In the genomic region with DNA sequence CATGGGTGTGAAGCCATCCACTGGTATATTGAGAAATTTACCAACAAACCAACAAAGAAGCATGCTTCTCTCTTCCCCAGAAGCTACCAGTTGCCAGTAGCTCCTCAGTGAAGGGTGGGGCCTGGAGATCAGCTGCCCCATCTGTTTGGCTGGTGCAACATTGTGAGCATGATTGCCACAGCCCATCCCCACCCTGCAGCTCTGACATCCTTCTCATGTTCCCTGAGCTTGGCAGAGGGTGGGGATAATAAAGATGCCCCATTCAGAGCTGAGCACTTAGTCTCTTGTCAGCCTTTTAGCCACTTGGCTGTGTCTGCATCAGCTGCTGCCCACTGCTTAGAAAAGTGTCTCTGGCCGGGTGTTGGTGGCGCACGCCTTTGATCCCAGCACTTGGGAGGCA, we compare ENCODE assay signal across 15 mouse cellular contexts. TPM values are rescaled to one million over a fixed set of nuclear protein-coding genes. Genes with fewer than 3 reads are reported as not detected.
DNase-seq lines count a peak whose midpoint lies in the region; ATAC-seq and TF ChIP-seq lines count a peak whose summit lies in the region.
"Had no signal": no experiment of that assay in that cellular context is flagged by ENCODE, and none has a peak within 500 bp of the region (broad histone marks: within the 10 kb centered on the region; RNA-seq: fewer than 3 reads in every experiment).

No protein-coding gene starts in this region.

- 64% methylated on average over 3 of the region's 3 CpGs for WGBS in liver, embryonic 16.5 days (ENCODE audit: insufficient replicate concordance)
- WGBS in intestine, embryonic 15.5 days = 90% methylated on average over 3 of the region's 3 CpGs
- 81% methylated on average over 3 of the region's 3 CpGs for WGBS in kidney, embryonic 16.5 days

- H3K27me3 ChIP-seq in liver, embryonic 16.5 days (ENCODE audit: control insufficient read depth, insufficient read depth, low read depth, low read length) = no peaks in the 10 kb centered on the region
- no peaks in the 10 kb centered on the region for H3K27me3 ChIP-seq in intestine, embryonic 15.5 days (replicated peaks)
- no peaks in the 10 kb centered on the region for H3K27me3 ChIP-seq in kidney, embryonic 16.5 days (ENCODE audit: insufficient read depth, low read length)
- H3K27me3 ChIP-seq: embryonic facial prominence, embryonic 13.5 days; stomach, embryonic 15.5 days had no signal

- H3K36me3 ChIP-seq in liver, embryonic 16.5 days (ENCODE audit: control insufficient read depth, insufficient read depth) = no peaks in the 10 kb centered on the region
- no peaks in the 10 kb centered on the region for H3K36me3 ChIP-seq in intestine, embryonic 15.5 days
- H3K36me3 ChIP-seq in kidney, embryonic 16.5 days (ENCODE audit: insufficient read depth, low read length) = no peaks in the 10 kb centered on the region

- peak overlapping the region; percentile 67 for H3K27ac ChIP-seq in gastrocnemius, adult 2 months
- H3K27ac ChIP-seq in liver, embryonic 16.5 days (ENCODE audit: low read length) = no peak overlapping the region
- H3K27ac ChIP-seq in intestine, embryonic 15.5 days = no peak overlapping the region
- H3K27ac ChIP-seq in kidney, embryonic 16.5 days (ENCODE audit: low read length) = no peak overlapping the region
- H3K27ac ChIP-seq: embryonic facial prominence, embryonic 13.5 days; hindbrain, embryonic 10.5 days; kidney, postnatal 0 days; stomach, embryonic 15.5 days had no signal

- peak; percentile 4 to 14 for DNase-seq in spleen, postnatal 36 days (ENCODE audit: low spot score in 2 of 2)
- DNase-seq in spleen, adult 18-20 months = no peak
- DNase-seq in gastrocnemius, adult 2 months = peak; percentile 83
- no peak for DNase-seq in yolk sac, embryonic 10.5 days (ENCODE audit: low spot score)
- DNase-seq: adrenal gland, adult 2 months; cerebellum, adult 18-20 months; lung, embryonic 14.5 days had no signal

- peak; percentile 61 for ATAC-seq in liver, embryonic 16.5 days (ENCODE audit: low read depth)
- no peak for ATAC-seq in intestine, embryonic 15.5 days
- no peak; the same call in 1 of the 2 replicates for ATAC-seq in kidney, embryonic 16.5 days (ENCODE audit: low FRiP score, low TSS enrichment)

- no peak overlapping the region for H3K4me2 ChIP-seq in liver, embryonic 16.5 days (ENCODE audit: low read depth, low read length)
- no peak overlapping the region for H3K4me2 ChIP-seq in intestine, embryonic 15.5 days (replicated peaks)
- H3K4me2 ChIP-seq in kidney, embryonic 16.5 days (replicated peaks; ENCODE audit: low read depth, low read length) = no peak overlapping the region
- H3K4me2 ChIP-seq: embryonic facial prominence, embryonic 13.5 days; lung, embryonic 14.5 days; stomach, embryonic 15.5 days had no signal

- H3K4me3 ChIP-seq in gastrocnemius, adult 2 months = no peak overlapping the region
- H3K4me3 ChIP-seq in liver, embryonic 16.5 days (ENCODE audit: low read depth, low read length) = no peak overlapping the region
- H3K4me3 ChIP-seq in intestine, embryonic 15.5 days (replicated peaks) = no peak overlapping the region
- no peak overlapping the region for H3K4me3 ChIP-seq in kidney, embryonic 16.5 days (ENCODE audit: low read length)
- H3K4me3 ChIP-seq: embryonic facial prominence, embryonic 13.5 days; hindbrain, embryonic 10.5 days; stomach, embryonic 15.5 days had no signal

- no peak overlapping the region for H3K9ac ChIP-seq in liver, embryonic 16.5 days (ENCODE audit: low read depth, low read length)
- no peak overlapping the region for H3K9ac ChIP-seq in intestine, embryonic 15.5 days
- H3K9ac ChIP-seq in kidney, embryonic 16.5 days (replicated peaks; ENCODE audit: low read length) = no peak overlapping the region
- H3K9ac ChIP-seq: embryonic facial prominence, embryonic 13.5 days; lung, embryonic 14.5 days; stomach, embryonic 15.5 days had no signal

- intact Hi-C loops in gastrocnemius, adult 2 months (cut with DNase I) = no loop called here

- no peaks in the 10 kb centered on the region for H3K9me3 ChIP-seq in liver, embryonic 16.5 days (replicated peaks; ENCODE audit: control insufficient read depth, low read length)
- no peaks in the 10 kb centered on the region for H3K9me3 ChIP-seq in intestine, embryonic 15.5 days
- H3K9me3 ChIP-seq in kidney, embryonic 16.5 days (ENCODE audit: low read length) = no peaks in the 10 kb centered on the region
- H3K9me3 ChIP-seq: embryonic facial prominence, embryonic 13.5 days; hindbrain, embryonic 10.5 days; stomach, embryonic 15.5 days had no signal

- peaks cover 3% of the 10 kb centered on the region; the same call in 1 of the 2 replicates for H3K4me1 ChIP-seq in liver, embryonic 16.5 days (ENCODE audit: control insufficient read depth, low read depth, low read length)
- H3K4me1 ChIP-seq in intestine, embryonic 15.5 days (replicated peaks) = no peaks in the 10 kb centered on the region
- H3K4me1 ChIP-seq in kidney, embryonic 16.5 days (ENCODE audit: insufficient read depth, low read length) = no peaks in the 10 kb centered on the region
- H3K4me1 ChIP-seq: hindbrain, embryonic 10.5 days; stomach, embryonic 15.5 days had no signal

- TF ChIP-seq CTCF in gastrocnemius, adult 2 months (IDR thresholded peaks at IDR 0.05) = no peak

RNA-seq across cellular contexts. Expression of a gene that starts 39.1 kb away (rescaled TPM):
- 10 to 100 TPM; 28.4 to 56.4 TPM for total RNA-seq in gastrocnemius, adult 2 months (2021)
- 1.8 and 2.5 TPM in 2 replicates for polyA plus RNA-seq in liver, embryonic 16.5 days (2015; fragmentation: Nextera tagmentation; extraction: Ambion mirVana)
- 9.4 and 10.4 TPM in 2 replicates for polyA plus RNA-seq in intestine, embryonic 15.5 days (2015; fragmentation: Nextera tagmentation; extraction: Ambion mirVana)
- polyA plus RNA-seq in kidney, embryonic 16.5 days (2015; fragmentation: Nextera tagmentation; extraction: Ambion mirVana) = 7.6 and 8.5 TPM in 2 replicates

RNA-seq across cellular contexts. Expression of a gene that starts 41.7 kb away (rescaled TPM):
- total RNA-seq in gastrocnemius, adult 2 months (2021) = not detected
- polyA plus RNA-seq in liver, embryonic 16.5 days (2015; fragmentation: Nextera tagmentation; extraction: Ambion mirVana) = 0.71 and 1.0 TPM in 2 replicates
- polyA plus RNA-seq in intestine, embryonic 15.5 days (2015; fragmentation: Nextera tagmentation; extraction: Ambion mirVana) = not detected in 2 replicates
- 0.14 TPM in 1 of 2 replicates, not detected in the other for polyA plus RNA-seq in kidney, embryonic 16.5 days (2015; fragmentation: Nextera tagmentation; extraction: Ambion mirVana)
- total RNA-seq: adrenal gland, adult 2 months; gastrocnemius, postnatal 4 days had no signal
- polyA plus RNA-seq: adrenal gland, adult 2 months; embryonic facial prominence, embryonic 13.5 days; hindbrain, embryonic 10.5 days; kidney, postnatal 0 days; stomach, embryonic 15.5 days had no signal

Comparison
In these comparisons a context has a peak if more than half of its experiments do, and no peak if none do; other contexts are left out.
1. DNase-seq: peak in spleen, postnatal 36 days (2 of 2) and gastrocnemius, adult 2 months (single experiment); none in spleen, adult 18-20 months (0 of 2) and yolk sac, embryonic 10.5 days (single experiment).